Mouse (Mus musculus) hindbrain, embryonic 12.5 days (tissue): ENCODE measurements at regions not wholly inside any gene's neighbourhood (a gene's known extent, or its start where the extent isn't known, plus 50 kb on each side); places are given as distances from the start of the nearest gene placed in this dataset.
"Not testable (repeated sequence)": the region's sequence is repeated elsewhere in the genome, so short reads cannot be mapped to it uniquely, and the experiment has no call there.

Experiments used
- ATAC-seq: fragments of 200-750 bp; cut with Nextera tagmentation; 2 replicates; pipeline ENCODE4 v1.8.0; 2017; ENCODE audit warnings: moderate TSS enrichment; ENCODE audit not compliant: low FRiP score
- H3K27ac ChIP-seq: fragments of 300-500 bp; sonication (generic); 2 replicates; pipeline ENCODE4 v1.5.1; 2016; ENCODE audit warnings: mild to moderate bottlenecking
- H3K27me3 ChIP-seq: fragments of 300-500 bp; sonication (generic); 2 replicates; pipeline ENCODE4 v1.6.1; 2016; ENCODE audit warnings: mild to moderate bottlenecking
- H3K36me3 ChIP-seq: fragments of 300-500 bp; sonication (generic); 2 replicates; pipeline ENCODE4 v1.6.1; 2016; ENCODE audit warnings: mild to moderate bottlenecking
- H3K4me1 ChIP-seq: fragments of 300-500 bp; sonication (generic); 2 replicates; pipeline ENCODE4 v1.6.1; 2016
- H3K4me2 ChIP-seq: fragments of 300-500 bp; sonication (generic); replicated peaks from 2 replicates; pipeline ENCODE4 v1.6.1; 2016; ENCODE audit warnings: mild to moderate bottlenecking
- H3K4me3 ChIP-seq: fragments of 300-500 bp; sonication (generic); 2 replicates; pipeline ENCODE4 v1.5.1; 2016; ENCODE audit warnings: mild to moderate bottlenecking
- H3K9ac ChIP-seq: fragments of 300-500 bp; sonication (generic); 2 replicates; pipeline ENCODE4 v1.6.1; 2016; ENCODE audit warnings: mild to moderate bottlenecking, moderate library complexity
- H3K9me3 ChIP-seq: fragments of 300-500 bp; sonication (generic); replicated peaks from 2 replicates; pipeline ENCODE4 v1.6.1; 2016; ENCODE audit warnings: mild to moderate bottlenecking
- WGBS: fragments of 180-500 bp; shearing (Covaris S2); methylation state at CpG from one replicate; pipeline ENCODE4 v1.1.7; 2016; 5-methylcytosine and 5-hydroxymethylcytosine counted together

DNA sequence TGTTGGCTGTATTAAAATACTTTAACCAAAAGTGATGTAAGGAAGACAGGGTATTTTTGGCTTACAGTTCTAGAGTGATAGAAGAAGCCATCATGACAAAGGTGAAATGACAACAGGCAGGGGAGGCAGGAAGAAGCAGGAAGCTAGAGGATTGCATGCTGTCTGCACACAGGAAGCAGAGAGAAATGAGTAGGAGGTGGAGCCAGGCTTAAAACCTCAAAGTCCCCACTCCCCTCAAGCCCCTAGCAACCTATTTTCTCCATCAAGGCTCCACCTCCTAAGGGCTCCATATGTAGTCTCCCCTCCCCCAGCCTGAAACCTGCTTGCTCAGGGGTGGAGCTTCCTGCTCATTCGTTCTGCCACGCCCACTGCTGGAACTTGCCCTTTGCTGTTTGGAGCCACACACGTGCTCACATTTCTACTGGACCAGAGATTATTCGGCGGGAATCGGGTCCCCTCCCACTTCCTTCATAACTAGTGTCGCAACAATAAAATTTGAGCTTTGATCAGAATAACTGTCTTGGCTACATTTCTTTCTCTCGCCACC lies 91.9 kb downstream of the Rassf10 start:
- H3K4me1 ChIP-seq: peaks cover 11% of the 10 kb centered on the region
- 72% methylated on average over 8 of the region's 8 CpGs for WGBS
- not testable (repeated sequence) for H3K36me3 ChIP-seq, ATAC-seq, H3K27ac ChIP-seq, H3K4me2 ChIP-seq, H3K9ac ChIP-seq, H3K4me3 ChIP-seq, H3K9me3 ChIP-seq, H3K27me3 ChIP-seq

GRCm38 (mm10) chr7:113046406-113046805 lies 92.6 kb downstream of the Rassf10 start:
- H3K27ac ChIP-seq: no peak overlapping the region
- H3K4me1 ChIP-seq: peaks cover 11% of the 10 kb centered on the region
- 92% methylated on average over 4 of the region's 4 CpGs for WGBS

DNA sequence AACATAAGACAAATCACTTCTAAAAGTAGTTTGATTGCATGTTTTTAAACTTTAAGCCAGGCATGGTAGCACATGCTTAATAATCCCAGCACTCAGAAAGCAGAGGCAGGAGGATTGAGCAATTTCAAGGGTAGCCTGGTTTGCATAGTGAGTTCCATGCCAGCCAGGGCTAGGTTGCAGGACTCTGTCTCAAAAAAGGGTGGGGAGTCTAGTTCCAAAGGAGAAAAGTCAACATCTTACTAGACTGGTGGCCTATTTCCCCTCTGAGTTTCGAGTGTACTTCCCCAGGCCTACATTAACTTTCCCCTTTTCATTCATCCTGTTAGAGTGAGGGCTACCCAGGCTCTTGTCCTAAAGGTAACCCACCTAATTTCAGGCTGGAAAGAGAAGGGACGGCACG lies 93.8 kb downstream of the Rassf10 start:
- Histone ChIP-seq H3K4me3 (no peak overlapping the region), H3K9ac (no peak overlapping the region), H3K4me1 (peaks cover 11% of the 10 kb centered on the region), H3K27ac (peak overlapping the region; percentile 73), H3K4me2 (no peak overlapping the region), H3K27me3 (no peaks in the 10 kb centered on the region), H3K9me3 (no peaks in the 10 kb centered on the region), H3K36me3 (no peaks in the 10 kb centered on the region)
- WGBS: 84% methylated on average over 3 of the region's 3 CpGs
- no peak for ATAC-seq

More at GRCm38 (mm10) chr7:113046406-113046805, 92.6 kb downstream of the Rassf10 start:
- Histone ChIP-seq H3K4me2 (no peak overlapping the region), H3K9me3 (no peaks in the 10 kb centered on the region), H3K27me3 (no peaks in the 10 kb centered on the region), H3K36me3 (no peaks in the 10 kb centered on the region), H3K4me3 (no peak overlapping the region), H3K9ac (no peak overlapping the region)
- no peak for ATAC-seq

GRCm38 (mm10) chr7:113048097-113048795 lies 94.5 kb downstream of the Rassf10 start:
- H3K4me3 ChIP-seq: no peak overlapping the region
- peaks cover 16% of the 10 kb centered on the region for H3K4me1 ChIP-seq
- H3K9ac ChIP-seq: no peak overlapping the region
- 47% methylated on average over 4 of the region's 4 CpGs for WGBS
- no peaks in the 10 kb centered on the region for H3K27me3 ChIP-seq
- no peaks in the 10 kb centered on the region for H3K36me3 ChIP-seq
- ATAC-seq: peak; percentile 83
- H3K27ac ChIP-seq: peak overlapping the region; percentile 73
- H3K9me3 ChIP-seq: no peaks in the 10 kb centered on the region
- H3K4me2 ChIP-seq: no peak overlapping the region

- no peak for ATAC-seq
- no peaks in the 10 kb centered on the region for H3K27me3 ChIP-seq
- WGBS: 90% methylated on average over 5 of the region's 5 CpGs
Observed at GRCm38 (mm10) chr7:113049440-113049839, 95.7 kb downstream of the Rassf10 start.

DNA sequence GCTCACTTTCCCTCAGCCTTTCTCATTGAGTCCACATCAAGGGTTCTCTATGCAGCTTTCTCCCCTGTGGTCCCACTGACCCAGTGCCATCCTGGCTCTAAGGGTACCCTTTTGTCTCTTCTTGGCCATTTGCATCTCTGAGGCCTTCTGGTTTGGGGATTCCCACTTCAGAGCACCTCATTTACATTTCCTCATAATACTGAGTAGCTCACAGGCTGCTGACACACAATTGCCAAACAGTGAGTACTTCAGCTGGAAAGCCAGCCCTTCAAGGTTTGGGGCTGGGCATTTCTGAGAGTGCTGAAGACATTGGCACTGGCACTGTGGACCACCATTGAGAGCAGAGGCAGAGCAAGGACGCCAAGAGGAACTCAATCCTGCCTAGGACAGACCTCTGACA lies 99.2 kb downstream of the Rassf10 start:
- no peaks in the 10 kb centered on the region for H3K36me3 ChIP-seq
- no peaks in the 10 kb centered on the region for H3K9me3 ChIP-seq
- no peak overlapping the region for H3K4me3 ChIP-seq
- no peak for ATAC-seq
- no peak overlapping the region for H3K9ac ChIP-seq
- no peak overlapping the region for H3K27ac ChIP-seq
- H3K4me2 ChIP-seq: no peak overlapping the region
- H3K27me3 ChIP-seq: no peaks in the 10 kb centered on the region
- 33% methylated on average over 1 of the region's 1 CpGs for WGBS
- peaks cover 13% of the 10 kb centered on the region for H3K4me1 ChIP-seq

More at GRCm38 (mm10) chr7:113049440-113049839, 95.7 kb downstream of the Rassf10 start:
- no peak overlapping the region for H3K4me3 ChIP-seq
- H3K27ac ChIP-seq: no peak overlapping the region
- H3K9ac ChIP-seq: no peak overlapping the region
- H3K4me2 ChIP-seq: no peak overlapping the region
- H3K36me3 ChIP-seq: no peaks in the 10 kb centered on the region
- no peaks in the 10 kb centered on the region for H3K9me3 ChIP-seq
- H3K4me1 ChIP-seq: peaks cover 17% of the 10 kb centered on the region

GRCm38 (mm10) chr7:113056421-113056820 lies 102.7 kb downstream of the Rassf10 start:
- H3K4me3 ChIP-seq: no peak overlapping the region
- H3K4me1 ChIP-seq: peaks cover 7% of the 10 kb centered on the region; the same call in 1 of the 2 replicates
- no peak overlapping the region for H3K27ac ChIP-seq
- H3K4me2 ChIP-seq: no peak overlapping the region
- 80% methylated on average over 2 of the region's 2 CpGs for WGBS
- H3K9me3 ChIP-seq: no peaks in the 10 kb centered on the region
- no peaks in the 10 kb centered on the region for H3K27me3 ChIP-seq
- no peaks in the 10 kb centered on the region for H3K36me3 ChIP-seq
- no peak for ATAC-seq
- no peak overlapping the region for H3K9ac ChIP-seq

- Histone ChIP-seq H3K9me3 (no peaks in the 10 kb centered on the region), H3K4me3 (no peak overlapping the region), H3K9ac (no peak overlapping the region), H3K4me2 (no peak overlapping the region), H3K27me3 (no peaks in the 10 kb centered on the region), H3K36me3 (no peaks in the 10 kb centered on the region), H3K27ac (no peak overlapping the region), H3K4me1 (no peaks in the 10 kb centered on the region)
- 44% methylated on average over 12 of the region's 12 CpGs for WGBS
- no peak for ATAC-seq
Observed at GRCm38 (mm10) chr7:113059211-113059966, 105.6 kb downstream of the Rassf10 start.

GRCm38 (mm10) chr7:113059967-113060284 lies 106.2 kb downstream of the Rassf10 start:
- no peak for ATAC-seq
- H3K36me3 ChIP-seq: no peaks in the 10 kb centered on the region
- WGBS: 71% methylated on average over 5 of the region's 5 CpGs
- no peak overlapping the region for H3K9ac ChIP-seq
- H3K4me2 ChIP-seq: no peak overlapping the region
- H3K9me3 ChIP-seq: no peaks in the 10 kb centered on the region
- H3K27ac ChIP-seq: no peak overlapping the region
- H3K4me1 ChIP-seq: no peaks in the 10 kb centered on the region
- no peak overlapping the region for H3K4me3 ChIP-seq
- H3K27me3 ChIP-seq: no peaks in the 10 kb centered on the region

DNA sequence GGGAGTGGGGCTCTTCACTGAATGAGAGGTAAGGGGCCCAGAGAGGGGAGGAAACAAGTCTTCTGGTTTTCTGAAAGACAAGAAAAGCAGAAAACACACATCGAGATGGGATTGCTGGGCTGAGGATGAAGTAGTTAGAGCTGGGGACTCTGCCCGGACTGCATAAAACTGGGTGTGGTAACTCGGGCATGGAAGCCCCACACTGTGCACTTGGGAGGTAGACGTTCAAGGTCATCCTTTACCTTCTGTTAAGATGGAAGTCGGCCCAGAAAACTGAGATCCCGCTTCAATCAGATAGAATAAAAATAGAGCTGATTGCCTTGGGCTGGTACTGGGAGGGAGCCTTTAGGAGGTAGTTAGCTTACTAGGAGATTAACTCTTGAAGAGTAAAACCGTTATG lies 107.2 kb downstream of the Rassf10 start:
- 85% methylated on average over 7 of the region's 7 CpGs for WGBS
- Histone ChIP-seq H3K36me3 (no peaks in the 10 kb centered on the region), H3K27me3 (no peaks in the 10 kb centered on the region), H3K4me2 (no peak overlapping the region), H3K9me3 (no peaks in the 10 kb centered on the region), H3K27ac (no peak overlapping the region), H3K9ac (no peak overlapping the region), H3K4me3 (no peak overlapping the region), H3K4me1 (no peaks in the 10 kb centered on the region)
- no peak for ATAC-seq

- 80% methylated on average over 12 of the region's 12 CpGs for WGBS
- ATAC-seq: no peak
- Histone ChIP-seq H3K9ac (no peak overlapping the region), H3K4me3 (no peak overlapping the region), H3K36me3 (no peaks in the 10 kb centered on the region), H3K27ac (no peak overlapping the region), H3K4me1 (no peaks in the 10 kb centered on the region), H3K4me2 (no peak overlapping the region), H3K27me3 (no peaks in the 10 kb centered on the region), H3K9me3 (no peaks in the 10 kb centered on the region)
Observed at GRCm38 (mm10) chr7:113066536-113066935, 112.8 kb downstream of the Rassf10 start.

- H3K4me3 ChIP-seq: no peak overlapping the region
- 96% methylated on average over 6 of the region's 6 CpGs for WGBS
- no peak overlapping the region for H3K4me2 ChIP-seq
- H3K9ac ChIP-seq: no peak overlapping the region
- H3K27me3 ChIP-seq: no peaks in the 10 kb centered on the region
- no peaks in the 10 kb centered on the region for H3K9me3 ChIP-seq
- no peak for ATAC-seq
- H3K36me3 ChIP-seq: no peaks in the 10 kb centered on the region
- H3K4me1 ChIP-seq: no peaks in the 10 kb centered on the region
- no peak overlapping the region for H3K27ac ChIP-seq
Observed at GRCm38 (mm10) chr7:113068296-113068695, 114.5 kb downstream of the Rassf10 start.
